Mouse (Mus musculus) megakaryocyte, embryonic 14.5 days (primary cell): ENCODE results near the gene Ehd2.

Source experiments
- FLI1 ChIP-seq: IDR thresholded peaks from 2 replicates; pipeline ENCODE4 v1.6.1; 2012; ENCODE audit warnings: low read length, inconsistent platforms, mixed read lengths
- GATA1 ChIP-seq: IDR thresholded peaks from 3 replicates; pipeline ENCODE4 v1.6.1; 2012; ENCODE audit warnings: mixed read lengths, low read length, inconsistent platforms, borderline replicate concordance

- TF ChIP-seq GATA1 (no peak), FLI1 (no peak)
These were observed 34.8 kb upstream of the Ehd2 start for GRCm38 (mm10) chr7:16002171-16002570.
